In the genomic region with DNA sequence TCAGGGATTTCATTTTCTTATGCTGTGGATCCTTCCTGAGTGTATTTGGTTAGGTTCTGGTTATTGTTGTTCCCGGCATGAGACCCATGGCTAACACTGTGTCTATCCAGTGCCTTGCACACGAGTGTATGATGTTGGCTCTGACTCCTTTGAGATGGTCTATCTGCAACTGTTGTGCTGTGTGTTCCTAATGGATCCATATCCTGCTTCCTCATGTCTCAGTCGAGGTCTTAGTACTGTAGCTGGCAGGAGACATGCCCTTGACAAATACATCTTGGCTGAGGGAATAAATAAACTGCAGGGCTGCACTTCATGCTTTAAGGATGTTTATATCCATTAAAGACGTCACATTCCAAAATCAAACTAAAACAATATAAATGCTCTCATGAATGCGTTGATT, we compare ENCODE assay signal across 26 mouse cellular contexts.
A peak's percentile ranks its signal among the peaks of the same experiment; 100 is the strongest.
DNase-seq lines count a peak whose midpoint lies in the region; ATAC-seq and TF ChIP-seq lines count a peak whose summit lies in the region.
"Had no signal": no experiment of that assay in that cellular context is flagged by ENCODE, and none has a peak within 500 bp of the region (broad histone marks: within the 10 kb centered on the region; RNA-seq: fewer than 3 reads in every experiment).

No protein-coding gene starts in this region.

- no peak for TF ChIP-seq POLR2A in lung, adult 2 months (IDR thresholded peaks at IDR 0.05; ENCODE audit: borderline replicate concordance, extremely low read depth, low read depth, low read length)

- no peak overlapping the region for H3K4me3 ChIP-seq in heart, embryonic 10.5 days
- H3K4me3 ChIP-seq in lung, embryonic 15.5 days, result no peak overlapping the region
- no peak overlapping the region for H3K4me3 ChIP-seq in lung, adult 2 months (replicated peaks; ENCODE audit: extremely low read depth, low read depth, low read length)
- no peak overlapping the region for H3K4me3 ChIP-seq in lung, postnatal 0 days (ENCODE audit: low read depth, low read length)
- no peak overlapping the region for H3K4me3 ChIP-seq in hindbrain, embryonic 14.5 days (replicated peaks; ENCODE audit: low read length)
- H3K4me3 ChIP-seq: embryonic facial prominence, embryonic 10.5 days; embryonic facial prominence, embryonic 12.5 days; forebrain, embryonic 12.5 days had no signal

- TF ChIP-seq EP300 in lung, postnatal 0 days (IDR thresholded peaks at IDR 0.05), result peak; percentile 79

- WGBS in heart, embryonic 10.5 days, result 81% methylated on average over 5 of the region's 5 CpGs
- WGBS in lung, embryonic 15.5 days, result 48% methylated on average over 5 of the region's 5 CpGs
- WGBS in lung, adult 2 months, result 43% methylated on average over 5 of the region's 5 CpGs
- 40% methylated on average over 5 of the region's 5 CpGs for WGBS in lung, postnatal 0 days
- WGBS in hindbrain, embryonic 14.5 days, result 83% methylated on average over 5 of the region's 5 CpGs

- no peaks in the 10 kb centered on the region for H3K27me3 ChIP-seq in heart, embryonic 10.5 days (ENCODE audit: insufficient read depth, poor library complexity, severe bottlenecking)
- H3K27me3 ChIP-seq in lung, embryonic 15.5 days, result no peaks in the 10 kb centered on the region
- no peaks in the 10 kb centered on the region for H3K27me3 ChIP-seq in lung, postnatal 0 days (replicated peaks; ENCODE audit: insufficient read depth, low read length)
- no peaks in the 10 kb centered on the region for H3K27me3 ChIP-seq in hindbrain, embryonic 14.5 days (ENCODE audit: control insufficient read depth, insufficient read depth, low read length)
- H3K27me3 ChIP-seq: CH12.LX; embryonic facial prominence, embryonic 12.5 days; forebrain, embryonic 12.5 days; Patski had no signal

- no peaks in the 10 kb centered on the region for H3K9me3 ChIP-seq in heart, embryonic 10.5 days
- no peaks in the 10 kb centered on the region for H3K9me3 ChIP-seq in lung, embryonic 15.5 days
- H3K9me3 ChIP-seq in lung, postnatal 0 days (ENCODE audit: low read length), result no peaks in the 10 kb centered on the region
- H3K9me3 ChIP-seq in hindbrain, embryonic 14.5 days (ENCODE audit: control insufficient read depth, low read length), result no peaks in the 10 kb centered on the region
- H3K9me3 ChIP-seq: forebrain, embryonic 12.5 days had no signal

- H3K4me1 ChIP-seq in heart, embryonic 10.5 days, result no peaks in the 10 kb centered on the region
- H3K4me1 ChIP-seq in lung, embryonic 15.5 days, result peaks cover 5% of the 10 kb centered on the region; the same call in 1 of the 2 replicates
- peaks cover 2% of the 10 kb centered on the region; the same call in 1 of the 2 replicates for H3K4me1 ChIP-seq in lung, adult 2 months (ENCODE audit: control insufficient read depth, insufficient read depth, low read length)
- H3K4me1 ChIP-seq in lung, postnatal 0 days (ENCODE audit: insufficient read depth, low read depth, low read length), result no peaks in the 10 kb centered on the region
- no peaks in the 10 kb centered on the region for H3K4me1 ChIP-seq in hindbrain, embryonic 14.5 days (replicated peaks; ENCODE audit: control insufficient read depth, insufficient read depth, low read length)
- H3K4me1 ChIP-seq: embryonic facial prominence, embryonic 10.5 days; forebrain, embryonic 12.5 days had no signal

- TF ChIP-seq CTCF in lung, adult 2 months (IDR thresholded peaks at IDR 0.05; ENCODE audit: insufficient read depth, low read length), result no peak
- TF ChIP-seq CTCF in lung, postnatal 0 days (IDR thresholded peaks at IDR 0.05), result no peak

- H3K27ac ChIP-seq in heart, embryonic 10.5 days, result no peak overlapping the region
- H3K27ac ChIP-seq in lung, embryonic 15.5 days, result 0 out of 2 replicates have a peak overlapping the region, but pooled peaks have one; percentile 1
- H3K27ac ChIP-seq in lung, postnatal 0 days (ENCODE audit: low read length), result peak overlapping the region; percentile 12; the same call in 1 of the 2 replicates
- no peak overlapping the region for H3K27ac ChIP-seq in hindbrain, embryonic 14.5 days
- H3K27ac ChIP-seq: embryonic facial prominence, embryonic 10.5 days; embryonic facial prominence, embryonic 12.5 days; forebrain, embryonic 12.5 days had no signal

- no peak overlapping the region for H3K9ac ChIP-seq in lung, embryonic 15.5 days
- no peak overlapping the region for H3K9ac ChIP-seq in lung, postnatal 0 days (replicated peaks; ENCODE audit: low read depth)
- no peak overlapping the region for H3K9ac ChIP-seq in hindbrain, embryonic 14.5 days
- H3K9ac ChIP-seq: embryonic facial prominence, embryonic 12.5 days; forebrain, embryonic 12.5 days had no signal

- H3K36me3 ChIP-seq in heart, embryonic 10.5 days, result no peaks in the 10 kb centered on the region
- H3K36me3 ChIP-seq in lung, embryonic 15.5 days, result no peaks in the 10 kb centered on the region
- H3K36me3 ChIP-seq in lung, postnatal 0 days (ENCODE audit: insufficient read depth, low read length), result no peaks in the 10 kb centered on the region
- H3K36me3 ChIP-seq in hindbrain, embryonic 14.5 days (replicated peaks; ENCODE audit: control insufficient read depth, insufficient read depth), result no peaks in the 10 kb centered on the region
- H3K36me3 ChIP-seq: embryonic facial prominence, embryonic 10.5 days; embryonic facial prominence, embryonic 12.5 days; forebrain, embryonic 12.5 days; G1E had no signal

- peak; percentile 57; the same call in 1 of the 2 replicates for ATAC-seq in lung, embryonic 15.5 days (ENCODE audit: borderline replicate concordance, extremely low read depth, low FRiP score, low TSS enrichment)
- peak; percentile 69 for ATAC-seq in lung, postnatal 0 days
- ATAC-seq in hindbrain, embryonic 14.5 days (ENCODE audit: low FRiP score), result no peak
- ATAC-seq: activated CD4-positive, CD25-positive, alpha-beta regulatory T cell, adult 4 months; CD4-positive, CD25-positive, alpha-beta regulatory T cell, adult 4 months; forebrain, embryonic 14.5 days; Patski had no signal

- no peak overlapping the region for H3K4me2 ChIP-seq in lung, embryonic 15.5 days
- no peak overlapping the region for H3K4me2 ChIP-seq in lung, postnatal 0 days (replicated peaks; ENCODE audit: low read depth, low read length)
- H3K4me2 ChIP-seq in hindbrain, embryonic 14.5 days (replicated peaks), result no peak overlapping the region
- H3K4me2 ChIP-seq: embryonic facial prominence, embryonic 12.5 days; forebrain, embryonic 12.5 days had no signal

- DNase-seq in heart, embryonic 10.5 days (ENCODE audit: low spot score), result peak; percentile 30
- DNase-seq in heart, postnatal 4 days, result no peak
- DNase-seq in lung, adult 2 months, result no peak
- peak; percentile 41 for DNase-seq in lung, postnatal 0 days (ENCODE audit: low spot score)
- no peak for DNase-seq in lung, adult 18-20 months
- DNase-seq in lung, postnatal 36 days, result peak; percentile 15
- no peak for DNase-seq in hindbrain, embryonic 14.5 days (ENCODE audit: low spot score)
- DNase-seq: adrenal gland, adult 8-10 months; adrenal gland, postnatal 14 days; adrenal gland, postnatal 36 days; B cell, adult 2 months; cerebellum, adult 11-12 months; cerebellum, adult 2 months; cerebellum, adult 9-10 months; cerebellum, postnatal 10 days; cerebellum, postnatal 25 days had no signal

Comparison
In these comparisons a context has a peak if more than half of its experiments do, and no peak if none do; other contexts are left out.
1. DNase-seq: peak in heart, embryonic 10.5 days (single experiment), lung, postnatal 0 days (single experiment) and lung, postnatal 36 days (single experiment); none in heart, postnatal 4 days (single experiment), lung, adult 2 months (single experiment), lung, adult 18-20 months (0 of 2) and hindbrain, embryonic 14.5 days (single experiment).
2. H3K27ac ChIP-seq: peak in lung, embryonic 15.5 days (single experiment) and lung, postnatal 0 days (single experiment); none in heart, embryonic 10.5 days (single experiment) and hindbrain, embryonic 14.5 days (single experiment).